Mouse (Mus musculus) layer of hippocampus, postnatal 36 days (tissue): Measurements from ENCODE around the gene Hap1. TPM values are rescaled to one million over a fixed set of nuclear protein-coding genes. Genes with fewer than 3 reads are reported as not detected.
"Not testable (repeated sequence)": the region's sequence is repeated elsewhere in the genome, so short reads cannot be mapped to it uniquely, and the experiment has no call there.

Source experiments
- DNase-seq, 2 experiments: peaks; one replicate each; pipeline ENCODE4 v3.0.0; 2022
- total RNA-seq, 2 experiments: library from RNA; stranded (reverse); gene quantifications; 2 replicates each; pipeline ENCODE4 v1.2.3; 2021

Hap1 gene
- total RNA-seq, 2 experiments from 2014 or later = 148 to 154 TPM

GRCm38 (mm10) chr11:100317826-100318380, 38.0 kb downstream of the Hap1 start:
- DNase-seq = no peak

GRCm38 (mm10) chr11:100315439-100315838, 40.5 kb downstream of the Hap1 start:
- DNase-seq = no peak

GRCm38 (mm10) chr11:100313424-100313823, 42.5 kb downstream of the Hap1 start:
- DNase-seq = no peak

GRCm38 (mm10) chr11:100312096-100312679, 43.7 kb downstream of the Hap1 start:
- peak in 1 of 2 experiments; percentile 49 for DNase-seq

- no peak for DNase-seq
These were observed 44.3 kb downstream of the Hap1 start for GRCm38 (mm10) chr11:100311656-100312055.

- DNase-seq = not testable (repeated sequence)
These were observed 47.3 kb downstream of the Hap1 start for GRCm38 (mm10) chr11:100308672-100309071.

GRCm38 (mm10) chr11:100307900-100308299, 48.0 kb downstream of the Hap1 start:
- no peak for DNase-seq

GRCm38 (mm10) chr11:100301292-100301691, 54.6 kb downstream of the Hap1 start:
- no peak for DNase-seq

GRCm38 (mm10) chr11:100300293-100300692, 55.6 kb downstream of the Hap1 start:
- peak in 1 of 2 experiments; percentile 46 for DNase-seq

GRCm38 (mm10) chr11:100298274-100299036, 57.5 kb downstream of the Hap1 start:
- DNase-seq = peak; percentile 77 to 79

- no peak for DNase-seq
These were observed 58.1 kb downstream of the Hap1 start for GRCm38 (mm10) chr11:100297801-100298200.

Other genes with a start within 250 kb of the Hap1 start
- not detected for gene Krt13, start 234.6 kb downstream of the Hap1 start, total RNA-seq
- under 1 TPM; 0.23 to 0.40 TPM for gene Krt15, start 220.2 kb downstream of the Hap1 start, total RNA-seq
- under 1 TPM; 0.23 to 0.52 TPM for gene Krt19, start 207.5 kb downstream of the Hap1 start, total RNA-seq
- 1 to 10 TPM; 2.5 to 2.7 TPM for gene Krt9, start 162.9 kb downstream of the Hap1 start, total RNA-seq
- gene Krt14, start 148.6 kb downstream of the Hap1 start, total RNA-seq = not detected
- gene Krt16, start 107.2 kb downstream of the Hap1 start, total RNA-seq = not detected
- not detected for gene Krt17, start 95.1 kb downstream of the Hap1 start, total RNA-seq
- not detected for gene Krt42, start 86.3 kb downstream of the Hap1 start, total RNA-seq
- gene Eif1, start 36.2 kb downstream of the Hap1 start, total RNA-seq = 100 to 1,000 TPM; 775 to 777 TPM
- not detected for gene Gast, start 21.7 kb downstream of the Hap1 start, total RNA-seq
- gene Jup, start 41.6 kb upstream of the Hap1 start, total RNA-seq = 10 to 100 TPM; 36.5 to 39.8 TPM
- gene P3h4, start 58.7 kb upstream of the Hap1 start, total RNA-seq = 1 to 10 TPM; 8.7 to 9.4 TPM
- gene Fkbp10, start 59.6 kb upstream of the Hap1 start, total RNA-seq = 1 to 10 TPM; 4.4 to 5.0 TPM
- gene Nt5c3b, start 85.7 kb upstream of the Hap1 start, total RNA-seq = 10 to 100 TPM; 56.9 to 62.8 TPM
- gene Klhl10, start 85.8 kb upstream of the Hap1 start, total RNA-seq = 1 to 10 TPM; 1.4 to 1.9 TPM
- 100 to 1,000 TPM; 126 to 127 TPM for gene Klhl11, start 116.6 kb upstream of the Hap1 start, total RNA-seq
- gene Acly, start 171.9 kb upstream of the Hap1 start, total RNA-seq = 100 to 1,000 TPM; 103 to 109 TPM
- 1 to 10 TPM in 1 of 2 experiments, under 1 TPM in 1; 0.82 to 1.3 TPM for gene Ttc25, start 189.5 kb upstream of the Hap1 start, total RNA-seq
- gene Cnp, start 218.8 kb upstream of the Hap1 start, total RNA-seq = 100 to 1,000 TPM; 246 to 256 TPM